Mouse (Mus musculus) olfactory bulb, adult 2 months (tissue): ENCODE measurements around the gene Wscd2.

ENCODE experiments used
- CTCF ChIP-seq: fragments of 200-500 bp; IDR thresholded peaks from 2 replicates; pipeline ENCODE4 v1.5.1; 2012; ENCODE audit warnings: low read depth, mild to moderate bottlenecking, low read length, moderate library complexity; ENCODE audit not compliant: insufficient read depth
- POLR2A ChIP-seq: fragments of 200-500 bp; IDR thresholded peaks from 2 replicates; pipeline ENCODE4 v1.6.1; 2012; ENCODE audit warnings: mild to moderate bottlenecking, low read depth, low read length, moderate library complexity; ENCODE audit not compliant: insufficient read depth

- TF ChIP-seq CTCF, result no peak
- no peak for TF ChIP-seq POLR2A
Measured at GRCm38 (mm10) chr5:113590010-113590640, 100.0 kb downstream of the Wscd2 start.
